Mouse (Mus musculus) kidney, postnatal 25 days (tissue): Measurements from ENCODE around the gene Gm44790.

Experiments
- DNase-seq, 2 experiments: peaks; one replicate each; pipeline ENCODE4 v3.0.0; 2021; ENCODE audit warnings: mixed read lengths in 2 of 2

Gene Gm44790

GRCm38 (mm10) chr6:86404100-86404861 is 22.2 kb upstream of the Gm44790 start, which contains the start of gene Tia1:
Tia1 (plus strand) TSS chr6:86404219.
- peak; percentile 97 to 99 for DNase-seq

- DNase-seq = no peak
Measured at GRCm38 (mm10) chr6:86404996-86405395, 21.5 kb upstream of the Gm44790 start.

GRCm38 (mm10) chr6:86406306-86406705 is 20.2 kb upstream of the Gm44790 start:
- DNase-seq = no peak

GRCm38 (mm10) chr6:86418711-86419110 is 7.7 kb upstream of the Gm44790 start:
- no peak for DNase-seq

- DNase-seq = no peak
Measured at GRCm38 (mm10) chr6:86419239-86419638, 7.2 kb upstream of the Gm44790 start.

GRCm38 (mm10) chr6:86420491-86420890 is 6.0 kb upstream of the Gm44790 start:
- no peak for DNase-seq

GRCm38 (mm10) chr6:86431531-86431930 is 5.1 kb downstream of the Gm44790 start:
- DNase-seq = no peak

GRCm38 (mm10) chr6:86433696-86434095 is 7.2 kb downstream of the Gm44790 start:
- no peak for DNase-seq

- peak; percentile 57 to 72 for DNase-seq
Measured at GRCm38 (mm10) chr6:86437711-86438110, 11.3 kb downstream of the Gm44790 start.

- DNase-seq = peak; percentile 94 to 97
Measured at GRCm38 (mm10) chr6:86438272-86439118, 12.0 kb downstream of the Gm44790 start, which contains the start of gene C87436. C87436 (plus strand) TSS chr6:86438374.

- DNase-seq = no peak
Measured at GRCm38 (mm10) chr6:86439119-86439496, 12.7 kb downstream of the Gm44790 start.

- DNase-seq = no peak
Measured at GRCm38 (mm10) chr6:86439531-86439930, 13.1 kb downstream of the Gm44790 start.

GRCm38 (mm10) chr6:86441571-86441970 is 15.1 kb downstream of the Gm44790 start:
- DNase-seq = no peak

GRCm38 (mm10) chr6:86445551-86445950 is 19.1 kb downstream of the Gm44790 start:
- DNase-seq = no peak

GRCm38 (mm10) chr6:86446927-86447568 is 20.6 kb downstream of the Gm44790 start:
- no peak for DNase-seq

GRCm38 (mm10) chr6:86456727-86457126 is 30.3 kb downstream of the Gm44790 start:
- no peak for DNase-seq

- DNase-seq = no peak
Measured at GRCm38 (mm10) chr6:86463079-86463478, 36.6 kb downstream of the Gm44790 start.

- peak in 1 of 2 experiments; percentile 38 for DNase-seq
Measured at GRCm38 (mm10) chr6:86471317-86471716, 44.9 kb downstream of the Gm44790 start.

- DNase-seq = no peak
Measured at GRCm38 (mm10) chr6:86471760-86472099, 45.3 kb downstream of the Gm44790 start.

- peak; percentile 99 to 100 for DNase-seq
Measured at GRCm38 (mm10) chr6:86472100-86472955, 45.9 kb downstream of the Gm44790 start.

- peak in 1 of 2 experiments; percentile 45 for DNase-seq
Measured at GRCm38 (mm10) chr6:86473077-86473476, 46.6 kb downstream of the Gm44790 start.

GRCm38 (mm10) chr6:86474072-86474471 is 47.6 kb downstream of the Gm44790 start:
- DNase-seq = no peak
